Mouse (Mus musculus) ES-E14 (cell line): ENCODE results near the gene Cmtr1. TPM values are rescaled to one million over a fixed set of nuclear protein-coding genes. Genes with fewer than 3 reads are reported as not detected.

Source experiments
- DNase-seq: peaks from one replicate; pipeline ENCODE4 v3.0.0-alpha.2; 2013; ENCODE audit warnings: low read depth, low spot score
- H3K27ac ChIP-seq: 2 replicates; pipeline ENCODE4 v1.5.1; 2012; ENCODE audit warnings: low read depth, mild to moderate bottlenecking, low read length, moderate library complexity, mixed read lengths; ENCODE audit not compliant: poor library complexity, insufficient read depth, severe bottlenecking
- H3K36me3 ChIP-seq: 2 replicates; pipeline ENCODE4 v1.6.1; 2012; ENCODE audit warnings: mild to moderate bottlenecking, low read length, moderate library complexity, mixed read lengths; ENCODE audit not compliant: control insufficient read depth, poor library complexity, insufficient read depth, severe bottlenecking
- H3K4me1 ChIP-seq, 2 experiments: fragments of 150-350 bp in 1 of 2; sonication (generic) in 1 of 2; 2 replicates each; pipeline ENCODE4 v1.6.1; 2012; ENCODE audit warnings: low read length in 2 of 2, mild to moderate bottlenecking in 1 of 2, mixed read lengths in 1 of 2; ENCODE audit not compliant: control insufficient read depth in 2 of 2, insufficient read depth in 2 of 2, poor library complexity in 1 of 2
- H3K4me3 ChIP-seq, 2 experiments: fragments of 150-350 bp in 1 of 2; sonication (generic) in 1 of 2; 2 replicates each; pipeline ENCODE4 v1.5.1; 2012; ENCODE audit warnings: low read length in 2 of 2, low read depth in 1 of 2, mild to moderate bottlenecking in 1 of 2, mixed read lengths in 1 of 2; ENCODE audit not compliant: insufficient read depth in 1 of 2, poor library complexity in 1 of 2, severe bottlenecking in 1 of 2
- H3K9ac ChIP-seq: 2 replicates; pipeline ENCODE4 v1.6.1; 2012; ENCODE audit warnings: low read depth, mild to moderate bottlenecking, low read length, mixed read lengths; ENCODE audit not compliant: poor library complexity, insufficient read depth, severe bottlenecking
- H3K9me3 ChIP-seq: fragments of 150-350 bp; sonication (generic); 2 replicates; pipeline ENCODE4 v1.6.1; 2012; ENCODE audit warnings: low read depth, mild to moderate bottlenecking, low read length; ENCODE audit not compliant: control insufficient read depth, insufficient read depth
- CHD2 ChIP-seq: IDR thresholded peaks from 2 replicates; pipeline ENCODE4 v1.6.1; 2014; ENCODE audit warnings: mild to moderate bottlenecking, low read depth, low read length, inconsistent platforms
- HCFC1 ChIP-seq: IDR thresholded peaks from 2 replicates; pipeline ENCODE4 v1.6.1; 2012; ENCODE audit warnings: low read length, inconsistent platforms, borderline replicate concordance; ENCODE audit not compliant: insufficient read depth
- MAFK ChIP-seq: IDR thresholded peaks from 2 replicates; pipeline ENCODE4 v1.6.1; 2014; ENCODE audit warnings: mild to moderate bottlenecking, low read depth, low read length, inconsistent platforms; ENCODE audit not compliant: insufficient read depth
- ZC3H11A ChIP-seq: IDR thresholded peaks from 2 replicates; pipeline ENCODE4 v1.6.1; 2012; ENCODE audit warnings: low read depth, mild to moderate bottlenecking, inconsistent platforms, low read length, borderline replicate concordance
- ZNF384 ChIP-seq: IDR thresholded peaks from 2 replicates; pipeline ENCODE4 v1.6.1; 2012; ENCODE audit warnings: low read depth, low read length, inconsistent platforms
- in situ Hi-C, 2 experiments: fragments of 600-800 bp; cut with MboI; formaldehyde crosslinking; loops; one replicate each; pipeline ENCODE4 v1.15.1; 2025; ENCODE audit warnings: low sequenced_read_pairs in 2 of 2, inconsistent platforms in 1 of 2; ENCODE audit not compliant: unreplicated experiment in 2 of 2
- total RNA-seq: library from RNA; depleted of rRNA; stranded (reverse); fragments of 300-350 nt; gene quantifications from 2 replicates; pipeline ENCODE4 v1.2.3, GENCODE M21; 2012

The Cmtr1 gene
- total RNA-seq, 1 experiment: 130 TPM

DNA sequence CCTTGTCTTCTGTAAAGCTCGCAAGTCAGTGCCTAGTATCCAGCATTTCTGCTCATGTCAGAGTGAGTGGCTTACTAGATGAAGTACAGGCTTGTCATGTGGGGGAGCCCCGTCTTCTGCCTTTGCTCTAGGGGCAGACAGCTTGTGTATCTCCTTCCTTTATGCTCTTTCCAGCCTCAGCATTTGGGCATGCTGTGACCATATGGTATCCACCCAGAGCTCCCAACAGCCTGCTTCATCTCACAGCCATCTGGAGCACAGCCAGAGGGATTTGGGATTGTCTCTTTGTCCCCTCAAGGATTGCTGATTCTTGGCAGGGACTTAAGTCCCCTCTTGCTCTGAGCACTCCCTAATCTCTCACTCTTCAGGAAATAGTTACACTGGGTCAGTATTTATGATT, 19.8 kb downstream of the Cmtr1 start:
- no peak for TF ChIP-seq ZNF384
- no peak for TF ChIP-seq MAFK
- TF ChIP-seq HCFC1: no peak

DNA sequence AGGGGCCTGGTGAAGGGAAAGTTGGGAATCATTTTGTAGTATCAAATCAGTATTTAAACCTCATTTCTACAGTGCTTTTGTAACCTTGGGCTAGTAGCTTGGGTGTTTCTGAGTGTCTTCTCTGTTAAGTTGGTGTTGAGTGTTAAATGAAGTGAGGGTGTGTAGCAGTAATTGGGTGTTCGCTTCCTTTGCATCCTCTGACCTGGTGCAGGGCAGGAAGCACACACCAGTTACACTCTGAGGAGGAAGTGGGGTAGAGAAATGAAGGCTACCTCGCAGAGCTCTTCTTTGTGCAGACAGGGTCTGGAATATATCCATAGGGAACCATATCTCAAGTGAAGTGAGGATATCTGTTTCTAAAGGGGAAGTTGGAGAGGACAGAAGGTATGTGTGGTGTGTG, 20.5 kb downstream of the Cmtr1 start:
- Histone ChIP-seq H3K27ac (no peak overlapping the region), H3K4me1 (no peaks in the 10 kb centered on the region), H3K4me3 (no peak overlapping the region), H3K9ac (no peak overlapping the region), H3K36me3 (peaks cover 65% of the 10 kb centered on the region), H3K9me3 (no peaks in the 10 kb centered on the region)
- no peak for DNase-seq
- TF ChIP-seq ZNF384 (no peak), ZC3H11A (no peak), HCFC1 (no peak), MAFK (no peak), CHD2 (no peak)
- in situ Hi-C loops: no loop called here

More for the DNA sequence above, 19.8 kb downstream of the Cmtr1 start:
- H3K9ac ChIP-seq: no peak overlapping the region
- no peak overlapping the region for H3K4me3 ChIP-seq
- H3K4me1 ChIP-seq: no peaks in the 10 kb centered on the region
- H3K27ac ChIP-seq: no peak overlapping the region
- in situ Hi-C loops: no loop called here
- no peak for DNase-seq
- no peaks in the 10 kb centered on the region for H3K9me3 ChIP-seq
- peaks cover 65% of the 10 kb centered on the region for H3K36me3 ChIP-seq

DNA sequence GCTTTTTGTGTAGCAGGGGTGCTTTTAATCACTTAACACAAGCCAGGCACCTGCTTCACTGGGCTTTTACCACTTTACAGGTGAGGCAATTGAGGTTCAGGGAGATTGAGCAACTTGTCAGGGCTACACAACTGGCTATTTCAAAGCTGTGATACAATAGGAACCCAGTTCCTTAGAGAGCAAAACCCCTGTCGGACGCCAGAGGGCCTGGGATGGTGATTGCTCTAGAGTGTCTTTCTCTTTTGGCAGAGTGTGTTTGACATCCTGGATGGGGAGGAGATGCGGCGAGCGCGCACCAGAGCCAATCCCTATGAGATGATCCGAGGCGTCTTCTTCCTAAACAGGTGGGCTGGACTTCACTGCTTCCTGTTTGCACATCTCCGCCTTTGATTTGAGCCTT, 21.3 kb downstream of the Cmtr1 start:
- peaks cover 62% of the 10 kb centered on the region for H3K36me3 ChIP-seq
- in situ Hi-C loops: no loop called here
- DNase-seq: no peak
- no peak for TF ChIP-seq CHD2
- no peak for TF ChIP-seq MAFK
- no peak for TF ChIP-seq ZC3H11A
- no peak for TF ChIP-seq ZNF384
- TF ChIP-seq HCFC1: no peak
- no peaks in the 10 kb centered on the region for H3K4me1 ChIP-seq
- no peak overlapping the region for H3K4me3 ChIP-seq
- H3K9ac ChIP-seq: no peak overlapping the region
- H3K9me3 ChIP-seq: no peaks in the 10 kb centered on the region
- no peak overlapping the region for H3K27ac ChIP-seq

DNA sequence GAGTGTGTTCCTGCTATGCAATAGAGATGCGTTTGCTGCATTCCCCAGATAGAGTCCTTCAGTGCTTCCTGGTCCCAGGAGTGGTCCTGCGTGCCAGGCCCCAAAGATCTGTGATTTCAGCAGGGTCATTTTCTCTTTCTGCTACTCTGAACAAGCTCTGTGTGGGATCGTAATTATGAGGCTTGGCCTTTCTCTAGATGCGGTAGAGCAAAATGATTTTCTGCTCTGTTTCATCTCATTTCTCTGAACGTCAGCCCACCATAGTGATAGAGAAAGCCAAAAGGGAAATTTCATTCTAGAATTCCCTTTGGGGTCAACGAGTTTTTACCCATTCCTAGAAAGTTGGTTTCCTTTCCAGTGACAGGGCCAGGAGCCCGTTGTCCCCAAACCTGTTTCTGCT, 21.9 kb downstream of the Cmtr1 start:
- Histone ChIP-seq H3K9me3 (no peaks in the 10 kb centered on the region), H3K36me3 (peaks cover 63% of the 10 kb centered on the region), H3K9ac (no peak overlapping the region), H3K27ac (no peak overlapping the region), H3K4me1 (no peaks in the 10 kb centered on the region), H3K4me3 (no peak overlapping the region)
- no peak for TF ChIP-seq MAFK
- in situ Hi-C loops: no loop called here
- no peak for DNase-seq

DNA sequence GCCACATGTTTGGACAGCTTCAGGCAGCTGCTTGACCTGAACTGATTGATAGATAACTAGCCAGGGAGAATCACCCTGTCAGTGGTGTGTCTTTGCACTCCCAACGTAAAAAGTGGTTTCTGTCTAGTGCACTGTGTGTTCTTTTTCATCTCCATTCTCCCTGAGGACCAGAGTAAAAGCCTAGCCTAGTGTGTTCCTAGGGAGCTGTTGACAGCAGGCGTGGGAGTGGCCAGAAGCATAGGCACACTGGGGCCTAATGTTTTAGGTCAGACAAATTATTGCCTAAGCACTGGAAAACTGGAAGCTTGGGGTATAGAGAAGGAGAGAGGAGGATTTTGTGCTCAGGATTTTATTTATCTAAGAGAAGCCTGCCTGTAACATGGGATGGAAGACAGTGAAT, 22.7 kb downstream of the Cmtr1 start:
- TF ChIP-seq ZNF384 (no peak), CHD2 (no peak), ZC3H11A (no peak), HCFC1 (no peak), MAFK (no peak)
- Histone ChIP-seq H3K27ac (no peak overlapping the region), H3K9me3 (no peaks in the 10 kb centered on the region), H3K4me1 (no peaks in the 10 kb centered on the region), H3K36me3 (peaks cover 67% of the 10 kb centered on the region), H3K9ac (no peak overlapping the region), H3K4me3 (no peak overlapping the region)
- DNase-seq: no peak
- in situ Hi-C loops: no loop called here
